Mouse (Mus musculus): ENCODE measurements at regions not wholly inside any gene's neighbourhood (a gene's known extent, or its start where the extent isn't known, plus 50 kb on each side); places are given as distances from the start of the nearest gene placed in this dataset. TPM values are rescaled to one million over a fixed set of nuclear protein-coding genes. Genes with fewer than 3 reads are reported as not detected.

Small RNA genes in the stretch of these regions (microRNA-seq; reads per million reads assigned to microRNA genes)
- not detected for gene Gm25306

Measured in forebrain, embryonic 16.5 days (tissue).